22 mouse cellular contexts compared by ENCODE assay signal in genomic region chr2:38623411-38623810, GRCm38 (mm10).
"Had no signal": no experiment of that assay in that cellular context is flagged by ENCODE, and none has a peak within 500 bp of the region (broad histone marks: within the 10 kb centered on the region; RNA-seq: fewer than 3 reads in every experiment).

No protein-coding gene starts in this region.

- H3K27me3 ChIP-seq: hindbrain, embryonic 13.5 days; hindbrain, embryonic 15.5 days; kidney, embryonic 15.5 days; limb, embryonic 13.5 days; limb, embryonic 15.5 days had no signal

- H3K27ac ChIP-seq: kidney, embryonic 15.5 days; kidney, postnatal 0 days; limb, embryonic 13.5 days; limb, embryonic 15.5 days; liver, embryonic 14.5 days had no signal

- H3K9me3 ChIP-seq: hindbrain, embryonic 13.5 days; hindbrain, embryonic 15.5 days; kidney, embryonic 15.5 days; limb, embryonic 13.5 days; limb, embryonic 15.5 days had no signal

- H3K4me3 ChIP-seq: hindbrain, embryonic 13.5 days; hindbrain, embryonic 15.5 days; kidney, embryonic 15.5 days; limb, embryonic 13.5 days; limb, embryonic 15.5 days had no signal

- H3K9ac ChIP-seq: forebrain, postnatal 0 days; hindbrain, embryonic 13.5 days; hindbrain, embryonic 15.5 days; kidney, embryonic 15.5 days; limb, embryonic 13.5 days; limb, embryonic 15.5 days; liver, embryonic 14.5 days had no signal

- DNase-seq: forebrain, postnatal 0 days; gastrocnemius, postnatal 14 days; gastrocnemius, postnatal 36 days; heart, adult 18-20 months; heart, postnatal 10 days; kidney, adult 11 months; kidney, adult 2 months; kidney, adult 9 months; kidney, postnatal 14 days; kidney, postnatal 36 days; layer of hippocampus, adult 9-11 months; layer of hippocampus, postnatal 36 days; left cerebral cortex, postnatal 4 days had no signal

- ATAC-seq: forebrain, postnatal 0 days; hindbrain, postnatal 0 days had no signal

- H3K4me1 ChIP-seq: kidney, embryonic 15.5 days; limb, embryonic 15.5 days had no signal

- H3K4me2 ChIP-seq: heart, embryonic 11.5 days; hindbrain, embryonic 13.5 days; hindbrain, embryonic 15.5 days; kidney, embryonic 15.5 days; limb, embryonic 13.5 days; limb, embryonic 15.5 days had no signal
